Mouse (Mus musculus): ENCODE measurements around the gene Elf3. TPM values are rescaled to one million over a fixed set of nuclear protein-coding genes. Genes with fewer than 3 reads are reported as not detected.
"Not testable (repeated sequence)": the region's sequence is repeated elsewhere in the genome, so short reads cannot be mapped to it uniquely, and the experiment has no call there.

The Elf3 gene
- polyA plus RNA-seq, 1 experiment = not detected

GRCm38 (mm10) chr1:135234771-135235170, 23.6 kb downstream of the Elf3 start:
- no peaks in the 10 kb centered on the region for H3K4me1 ChIP-seq (ENCODE audit: control insufficient read depth, insufficient read depth, low read length)
- H3K4me3 ChIP-seq (replicated peaks; ENCODE audit: control insufficient read depth, low read depth, low read length) = no peak overlapping the region
- WGBS = 89% methylated on average over 12 of the region's 12 CpGs
- TF ChIP-seq CTCF (IDR thresholded peaks at IDR 0.05; ENCODE audit: control insufficient read depth, insufficient read depth, low read length) (no peak), POLR2A (IDR thresholded peaks at IDR 0.05; ENCODE audit: borderline replicate concordance, control insufficient read depth, low read depth, low read length) (no peak)
- H3K27ac ChIP-seq (ENCODE audit: control insufficient read depth, insufficient read depth, low read depth, low read length, poor library complexity) = no peak overlapping the region

DNA sequence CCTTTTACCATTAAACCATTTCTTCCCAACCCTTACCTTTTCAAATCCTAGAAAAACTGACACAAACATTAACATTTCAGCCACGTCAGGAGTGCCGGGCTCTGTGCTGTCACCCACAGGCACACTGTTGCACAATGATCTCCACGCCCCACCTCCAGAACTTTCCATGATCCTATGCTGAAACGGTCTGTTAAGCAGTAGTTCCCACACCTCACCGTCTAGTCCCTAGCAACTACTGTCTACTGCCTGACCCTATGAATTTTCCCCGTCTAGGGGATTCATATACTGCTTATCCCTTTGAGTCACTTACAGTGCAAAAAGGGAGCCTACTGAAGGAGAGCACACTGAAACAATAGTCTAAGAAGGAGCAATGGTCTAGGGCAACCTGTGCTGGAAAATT, 24.4 kb downstream of the Elf3 start:
- WGBS = 65% methylated on average over 6 of the region's 6 CpGs

GRCm38 (mm10) chr1:135231878-135232277, 26.5 kb downstream of the Elf3 start:
- H3K27ac ChIP-seq (ENCODE audit: control insufficient read depth, insufficient read depth, low read depth, low read length, poor library complexity); H3K4me3 ChIP-seq (replicated peaks; ENCODE audit: control insufficient read depth, low read depth, low read length); H3K4me1 ChIP-seq (ENCODE audit: control insufficient read depth, insufficient read depth, low read length): not testable (repeated sequence)
- WGBS = 85% methylated on average over 20 of the region's 20 CpGs

More for the DNA sequence above, 24.4 kb downstream of the Elf3 start:
- no peak overlapping the region for H3K27ac ChIP-seq (ENCODE audit: control insufficient read depth, insufficient read depth, low read depth, low read length, poor library complexity)
- no peak overlapping the region for H3K4me3 ChIP-seq (replicated peaks; ENCODE audit: control insufficient read depth, low read depth, low read length)
- TF ChIP-seq CTCF (IDR thresholded peaks at IDR 0.05; ENCODE audit: control insufficient read depth, insufficient read depth, low read length) = no peak
- TF ChIP-seq POLR2A (IDR thresholded peaks at IDR 0.05; ENCODE audit: borderline replicate concordance, control insufficient read depth, low read depth, low read length) = no peak
- H3K4me1 ChIP-seq (ENCODE audit: control insufficient read depth, insufficient read depth, low read length) = no peaks in the 10 kb centered on the region

- no peak overlapping the region for H3K27ac ChIP-seq (ENCODE audit: control insufficient read depth, insufficient read depth, low read depth, low read length, poor library complexity)
- TF ChIP-seq POLR2A (IDR thresholded peaks at IDR 0.05; ENCODE audit: borderline replicate concordance, control insufficient read depth, low read depth, low read length) (no peak), CTCF (IDR thresholded peaks at IDR 0.05; ENCODE audit: control insufficient read depth, insufficient read depth, low read length) (no peak)
- no peaks in the 10 kb centered on the region for H3K4me1 ChIP-seq (ENCODE audit: control insufficient read depth, insufficient read depth, low read length)
- H3K4me3 ChIP-seq (replicated peaks; ENCODE audit: control insufficient read depth, low read depth, low read length) = no peak overlapping the region
- 80% methylated on average over 13 of the region's 13 CpGs for WGBS
These were observed 30.9 kb downstream of the Elf3 start for GRCm38 (mm10) chr1:135227339-135227950.

GRCm38 (mm10) chr1:135224981-135225604, 33.3 kb downstream of the Elf3 start:
- Histone ChIP-seq H3K27ac (ENCODE audit: control insufficient read depth, insufficient read depth, low read depth, low read length, poor library complexity) (no peak overlapping the region), H3K4me1 (ENCODE audit: control insufficient read depth, insufficient read depth, low read length) (no peaks in the 10 kb centered on the region), H3K4me3 (replicated peaks; ENCODE audit: control insufficient read depth, low read depth, low read length) (no peak overlapping the region)
- TF ChIP-seq POLR2A (IDR thresholded peaks at IDR 0.05; ENCODE audit: borderline replicate concordance, control insufficient read depth, low read depth, low read length) (no peak), CTCF (IDR thresholded peaks at IDR 0.05; ENCODE audit: control insufficient read depth, insufficient read depth, low read length) (no peak)
- 59% methylated on average over 6 of the region's 6 CpGs for WGBS

DNA sequence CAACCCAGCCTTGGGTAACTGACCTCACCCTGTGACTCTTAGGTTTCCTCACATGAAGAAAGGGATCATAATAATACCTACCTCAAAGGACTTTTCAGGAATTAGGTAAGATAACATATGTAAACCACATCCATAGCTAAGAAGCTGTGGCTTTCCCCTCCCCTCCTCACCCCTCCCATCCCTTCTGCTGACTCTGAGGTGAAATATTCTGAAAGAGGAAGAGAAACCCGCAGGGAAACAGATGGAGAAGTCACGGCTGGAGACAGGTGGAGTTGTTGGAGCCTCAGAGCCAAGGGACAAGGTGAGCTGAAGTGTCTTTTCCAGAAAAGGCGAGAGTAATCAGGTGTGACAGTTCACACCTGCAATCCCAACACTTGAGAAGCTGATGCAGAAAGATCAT, 34.2 kb downstream of the Elf3 start:
- TF ChIP-seq POLR2A (IDR thresholded peaks at IDR 0.05; ENCODE audit: borderline replicate concordance, control insufficient read depth, low read depth, low read length) = no peak
- Histone ChIP-seq H3K4me3 (replicated peaks; ENCODE audit: control insufficient read depth, low read depth, low read length) (no peak overlapping the region), H3K4me1 (ENCODE audit: control insufficient read depth, insufficient read depth, low read length) (no peaks in the 10 kb centered on the region), H3K27ac (ENCODE audit: control insufficient read depth, insufficient read depth, low read depth, low read length, poor library complexity) (no peak overlapping the region)
- 5% methylated on average over 3 of the region's 3 CpGs for WGBS

GRCm38 (mm10) chr1:135217607-135218233, 40.6 kb downstream of the Elf3 start:
- Histone ChIP-seq H3K4me1 (ENCODE audit: control insufficient read depth, insufficient read depth, low read length) (no peaks in the 10 kb centered on the region), H3K4me3 (replicated peaks; ENCODE audit: control insufficient read depth, low read depth, low read length) (no peak overlapping the region), H3K27ac (ENCODE audit: control insufficient read depth, insufficient read depth, low read depth, low read length, poor library complexity) (no peak overlapping the region)
- WGBS = 87% methylated on average over 13 of the region's 13 CpGs
- TF ChIP-seq POLR2A (IDR thresholded peaks at IDR 0.05; ENCODE audit: borderline replicate concordance, control insufficient read depth, low read depth, low read length) = no peak
- TF ChIP-seq CTCF (IDR thresholded peaks at IDR 0.05; ENCODE audit: control insufficient read depth, insufficient read depth, low read length) = no peak

DNA sequence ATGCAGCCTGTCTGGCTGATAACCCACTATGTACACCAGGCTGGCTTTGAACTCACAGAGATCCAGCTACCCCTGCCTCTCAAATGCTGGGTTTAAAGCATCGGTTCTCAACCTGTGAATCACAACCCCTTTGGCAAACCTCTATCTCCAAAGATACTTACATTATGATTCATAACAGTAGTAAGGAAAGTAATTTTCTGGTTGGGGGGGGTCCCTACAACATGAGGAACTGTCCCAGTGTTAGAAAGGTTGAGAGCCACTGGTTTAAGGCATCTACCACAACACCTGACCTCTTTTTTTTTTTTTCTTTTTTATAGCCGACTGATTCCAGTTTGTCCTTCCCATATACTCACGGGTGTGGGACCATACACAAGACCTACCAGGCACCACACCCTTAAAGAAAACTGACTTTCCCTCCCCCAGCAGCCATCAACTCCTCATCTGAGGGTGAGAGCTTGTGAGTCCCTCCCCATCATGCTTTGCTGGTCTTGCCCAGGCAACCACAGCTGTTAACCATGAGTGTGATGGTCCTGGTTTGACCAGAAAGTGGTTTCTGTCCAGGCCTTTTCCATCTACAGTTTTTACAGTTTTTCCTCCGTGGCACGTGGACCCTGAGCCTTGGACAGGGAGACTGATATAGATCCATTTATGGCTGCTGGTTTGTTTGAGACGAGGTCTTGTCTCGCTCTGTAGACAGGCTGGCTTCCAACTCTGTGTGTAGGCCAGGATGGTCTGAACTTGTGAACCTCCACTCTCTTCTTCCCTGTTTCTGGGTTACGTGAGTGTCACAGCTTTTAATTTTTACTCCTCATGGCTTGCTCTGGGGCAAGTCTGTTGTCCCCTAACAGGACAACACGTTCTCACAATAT, 44.4 kb downstream of the Elf3 start:
- H3K4me1 ChIP-seq (ENCODE audit: control insufficient read depth, insufficient read depth, low read length) = no peaks in the 10 kb centered on the region
- no peak for TF ChIP-seq CTCF (IDR thresholded peaks at IDR 0.05; ENCODE audit: control insufficient read depth, insufficient read depth, low read length)
- no peak for TF ChIP-seq POLR2A (IDR thresholded peaks at IDR 0.05; ENCODE audit: borderline replicate concordance, control insufficient read depth, low read depth, low read length)
- no peak overlapping the region for H3K27ac ChIP-seq (ENCODE audit: control insufficient read depth, insufficient read depth, low read depth, low read length, poor library complexity)
- no peak overlapping the region for H3K4me3 ChIP-seq (replicated peaks; ENCODE audit: control insufficient read depth, low read depth, low read length)
- WGBS = 74% methylated on average over 9 of the region's 9 CpGs
